Mouse (Mus musculus) layer of hippocampus, postnatal 10 days (tissue): Measurements from ENCODE around the gene Arfgef2. TPM values are rescaled to one million over a fixed set of nuclear protein-coding genes. Genes with fewer than 3 reads are reported as not detected.

Experiments used
- DNase-seq, 2 experiments: peaks; one replicate each; pipeline ENCODE4 v3.0.0; 2021; ENCODE audit warnings: low spot score in 2 of 2
- total RNA-seq, 2 experiments: library from RNA; stranded (reverse); gene quantifications; 2 replicates each; pipeline ENCODE4 v1.2.3; 2021

Gene Arfgef2
- total RNA-seq, 2 experiments from 2014 or later = 35.9 to 39.7 TPM

- no peak for DNase-seq
These were observed 51.0 kb downstream of the Arfgef2 start for GRCm38 (mm10) chr2:166856366-166856765.

- DNase-seq = no peak
These were observed 51.7 kb downstream of the Arfgef2 start for GRCm38 (mm10) chr2:166857118-166857517.

GRCm38 (mm10) chr2:166859214-166859613 is 53.8 kb downstream of the Arfgef2 start:
- DNase-seq = no peak

- DNase-seq = no peak
These were observed 57.1 kb downstream of the Arfgef2 start for GRCm38 (mm10) chr2:166862505-166862904.

- no peak for DNase-seq
These were observed 60.1 kb downstream of the Arfgef2 start for GRCm38 (mm10) chr2:166865476-166865875.

GRCm38 (mm10) chr2:166870271-166870865 is 65.0 kb downstream of the Arfgef2 start:
- DNase-seq = peak; percentile 17 to 22

GRCm38 (mm10) chr2:166870899-166871298 is 65.5 kb downstream of the Arfgef2 start:
- DNase-seq = no peak

GRCm38 (mm10) chr2:166874675-166875280 is 69.4 kb downstream of the Arfgef2 start:
- no peak for DNase-seq

- DNase-seq = no peak
These were observed 70.2 kb downstream of the Arfgef2 start for GRCm38 (mm10) chr2:166875561-166875960.

- DNase-seq = no peak
These were observed 70.9 kb downstream of the Arfgef2 start for GRCm38 (mm10) chr2:166876331-166876730.

- peak in 1 of 2 experiments; percentile 39 for DNase-seq
These were observed 79.7 kb downstream of the Arfgef2 start for GRCm38 (mm10) chr2:166885066-166885465.

- DNase-seq = no peak
These were observed 80.2 kb downstream of the Arfgef2 start for GRCm38 (mm10) chr2:166885619-166886018.

- DNase-seq = no peak
These were observed 80.8 kb downstream of the Arfgef2 start for GRCm38 (mm10) chr2:166886231-166886630.

GRCm38 (mm10) chr2:166887816-166888215 is 82.4 kb downstream of the Arfgef2 start:
- DNase-seq = no peak

GRCm38 (mm10) chr2:166891366-166891880 is 86.0 kb downstream of the Arfgef2 start:
- no peak for DNase-seq

GRCm38 (mm10) chr2:166892158-166892680 is 86.8 kb downstream of the Arfgef2 start:
- no peak for DNase-seq

- no peak for DNase-seq
These were observed 87.6 kb downstream of the Arfgef2 start for GRCm38 (mm10) chr2:166893036-166893435.

- DNase-seq = no peak
These were observed 91.0 kb downstream of the Arfgef2 start for GRCm38 (mm10) chr2:166896368-166896767.

- no peak for DNase-seq
These were observed 91.6 kb downstream of the Arfgef2 start for GRCm38 (mm10) chr2:166896974-166897373.

- no peak for DNase-seq
These were observed 93.8 kb downstream of the Arfgef2 start for GRCm38 (mm10) chr2:166899161-166899560.

- no peak for DNase-seq
These were observed 94.4 kb downstream of the Arfgef2 start for GRCm38 (mm10) chr2:166899746-166900145.

GRCm38 (mm10) chr2:166900792-166901505 is 95.6 kb downstream of the Arfgef2 start:
- no peak for DNase-seq
